Comparison of ENCODE assay signal across 16 mouse cellular contexts in genomic region chr7:137211332-137211731, GRCm38 (mm10).
A peak's percentile ranks its signal among the peaks of the same experiment; 100 is the strongest.
DNase-seq lines count a peak whose midpoint lies in the region; ATAC-seq and TF ChIP-seq lines count a peak whose summit lies in the region.
"Had no signal": no experiment of that assay in that cellular context is flagged by ENCODE, and none has a peak within 500 bp of the region (broad histone marks: within the 10 kb centered on the region; RNA-seq: fewer than 3 reads in every experiment).

No protein-coding gene starts in this region.

- peak; percentile 42 for TF ChIP-seq CTCF in kidney, postnatal 0 days (IDR thresholded peaks at IDR 0.05; ENCODE audit: low read depth)

- H3K9ac ChIP-seq in kidney, postnatal 0 days (ENCODE audit: low read depth, low read length) = no peak overlapping the region
- H3K9ac ChIP-seq in midbrain, embryonic 12.5 days (replicated peaks) = no peak overlapping the region
- no peak overlapping the region for H3K9ac ChIP-seq in midbrain, embryonic 15.5 days
- no peak overlapping the region for H3K9ac ChIP-seq in intestine, embryonic 15.5 days
- H3K9ac ChIP-seq in stomach, embryonic 14.5 days (replicated peaks; ENCODE audit: low read depth, low read length) = no peak overlapping the region
- H3K9ac ChIP-seq in forebrain, embryonic 14.5 days (ENCODE audit: low read length) = no peak overlapping the region
- H3K9ac ChIP-seq: forebrain, embryonic 15.5 days; liver, embryonic 13.5 days had no signal

- H3K27me3 ChIP-seq in kidney, postnatal 0 days (ENCODE audit: insufficient read depth, low read length) = no peaks in the 10 kb centered on the region
- peaks cover 4% of the 10 kb centered on the region; the same call in 1 of the 2 replicates for H3K27me3 ChIP-seq in midbrain, embryonic 12.5 days
- no peaks in the 10 kb centered on the region for H3K27me3 ChIP-seq in midbrain, embryonic 15.5 days (replicated peaks)
- peaks cover 4% of the 10 kb centered on the region for H3K27me3 ChIP-seq in intestine, embryonic 15.5 days (replicated peaks)
- H3K27me3 ChIP-seq in stomach, embryonic 14.5 days (ENCODE audit: control insufficient read depth, insufficient read depth, low read length) = no peaks in the 10 kb centered on the region
- H3K27me3 ChIP-seq in forebrain, embryonic 14.5 days (replicated peaks; ENCODE audit: control insufficient read depth, insufficient read depth, low read length) = peaks cover 39% of the 10 kb centered on the region
- H3K27me3 ChIP-seq: liver, embryonic 13.5 days had no signal

- H3K4me1 ChIP-seq in kidney, postnatal 0 days (replicated peaks; ENCODE audit: insufficient read depth, low read length) = 0 out of 2 replicates have a peak, but pooled peaks cover 5% of the 10 kb centered on the region
- peaks cover 26% of the 10 kb centered on the region for H3K4me1 ChIP-seq in midbrain, embryonic 12.5 days
- H3K4me1 ChIP-seq in midbrain, embryonic 15.5 days = peaks cover 48% of the 10 kb centered on the region
- H3K4me1 ChIP-seq in intestine, embryonic 15.5 days (replicated peaks) = no peaks in the 10 kb centered on the region; the same call in 1 of the 2 replicates
- H3K4me1 ChIP-seq in stomach, embryonic 14.5 days (ENCODE audit: control insufficient read depth, insufficient read depth, low read length) = 0 out of 2 replicates have a peak, but pooled peaks cover 2% of the 10 kb centered on the region
- H3K4me1 ChIP-seq in forebrain, embryonic 14.5 days (ENCODE audit: control insufficient read depth, insufficient read depth, low read length) = peaks cover 8% of the 10 kb centered on the region; the same call in 1 of the 2 replicates
- H3K4me1 ChIP-seq: liver, embryonic 13.5 days had no signal

- no peak for ATAC-seq in kidney, postnatal 0 days (replicated peaks; ENCODE audit: low FRiP score, low read depth)
- no peak for ATAC-seq in midbrain, embryonic 12.5 days (ENCODE audit: low FRiP score, low read depth)
- ATAC-seq in midbrain, embryonic 15.5 days (replicated peaks) = no peak
- ATAC-seq in intestine, embryonic 15.5 days = peak; percentile 71
- ATAC-seq in stomach, embryonic 14.5 days (ENCODE audit: insufficient number of reproducible peaks, insufficient read depth, low FRiP score, low read depth) = peak; percentile 18; the same call in 1 of the 2 replicates
- ATAC-seq in forebrain, embryonic 14.5 days = no peak
- ATAC-seq: forebrain, embryonic 15.5 days had no signal

- H3K27ac ChIP-seq in kidney, postnatal 0 days = no peak overlapping the region
- peak overlapping the region; percentile 5 for H3K27ac ChIP-seq in midbrain, embryonic 12.5 days (replicated peaks)
- H3K27ac ChIP-seq in midbrain, embryonic 15.5 days = no peak overlapping the region
- no peak overlapping the region for H3K27ac ChIP-seq in intestine, embryonic 15.5 days
- H3K27ac ChIP-seq in stomach, embryonic 14.5 days (ENCODE audit: low read length) = no peak overlapping the region
- no peak overlapping the region for H3K27ac ChIP-seq in forebrain, embryonic 14.5 days (ENCODE audit: low read depth, low read length)
- H3K27ac ChIP-seq: forebrain, embryonic 15.5 days; liver, embryonic 13.5 days had no signal

- no peaks in the 10 kb centered on the region for H3K9me3 ChIP-seq in kidney, postnatal 0 days (replicated peaks; ENCODE audit: low read length)
- no peaks in the 10 kb centered on the region for H3K9me3 ChIP-seq in midbrain, embryonic 12.5 days
- no peaks in the 10 kb centered on the region for H3K9me3 ChIP-seq in midbrain, embryonic 15.5 days
- H3K9me3 ChIP-seq in intestine, embryonic 15.5 days = no peaks in the 10 kb centered on the region
- no peaks in the 10 kb centered on the region for H3K9me3 ChIP-seq in stomach, embryonic 14.5 days (ENCODE audit: control insufficient read depth, low read depth, low read length)
- no peaks in the 10 kb centered on the region for H3K9me3 ChIP-seq in forebrain, embryonic 14.5 days (replicated peaks; ENCODE audit: control insufficient read depth, low read length)
- H3K9me3 ChIP-seq: forebrain, embryonic 15.5 days; liver, embryonic 13.5 days had no signal

- no peak overlapping the region for H3K4me2 ChIP-seq in kidney, postnatal 0 days (ENCODE audit: low read length)
- H3K4me2 ChIP-seq in midbrain, embryonic 12.5 days (replicated peaks) = no peak overlapping the region
- no peak overlapping the region for H3K4me2 ChIP-seq in midbrain, embryonic 15.5 days
- H3K4me2 ChIP-seq in intestine, embryonic 15.5 days (replicated peaks) = 0 out of 2 replicates have a peak overlapping the region, but pooled peaks have one; percentile 19
- H3K4me2 ChIP-seq in stomach, embryonic 14.5 days (replicated peaks; ENCODE audit: low read depth, low read length) = no peak overlapping the region
- H3K4me2 ChIP-seq in forebrain, embryonic 14.5 days (ENCODE audit: low read length) = no peak overlapping the region
- H3K4me2 ChIP-seq: forebrain, embryonic 15.5 days; liver, embryonic 13.5 days; midbrain, embryonic 11.5 days had no signal

- H3K36me3 ChIP-seq in kidney, postnatal 0 days (ENCODE audit: insufficient read depth, low read length) = no peaks in the 10 kb centered on the region
- H3K36me3 ChIP-seq in midbrain, embryonic 12.5 days = peaks cover 1% of the 10 kb centered on the region; the same call in 1 of the 2 replicates
- no peaks in the 10 kb centered on the region for H3K36me3 ChIP-seq in midbrain, embryonic 15.5 days (replicated peaks)
- H3K36me3 ChIP-seq in intestine, embryonic 15.5 days = no peaks in the 10 kb centered on the region
- H3K36me3 ChIP-seq in stomach, embryonic 14.5 days (ENCODE audit: control insufficient read depth, insufficient read depth, low read length) = no peaks in the 10 kb centered on the region
- H3K36me3 ChIP-seq in forebrain, embryonic 14.5 days (ENCODE audit: control insufficient read depth, insufficient read depth, low read length) = no peaks in the 10 kb centered on the region
- H3K36me3 ChIP-seq: forebrain, embryonic 15.5 days; liver, embryonic 13.5 days had no signal

- 49% methylated on average over 4 of the region's 4 CpGs for WGBS in kidney, postnatal 0 days
- WGBS in midbrain, embryonic 12.5 days = 76% methylated on average over 4 of the region's 4 CpGs
- WGBS in midbrain, embryonic 15.5 days = 63% methylated on average over 4 of the region's 4 CpGs
- 38% methylated on average over 4 of the region's 4 CpGs for whole genome bisulfite sequencing in intestine, embryonic 15.5 days
- 36% methylated on average over 4 of the region's 4 CpGs for WGBS in stomach, embryonic 14.5 days
- 64% methylated on average over 4 of the region's 4 CpGs for WGBS in forebrain, embryonic 14.5 days

- H3K4me3 ChIP-seq in kidney, postnatal 0 days (replicated peaks; ENCODE audit: low read depth, low read length) = no peak overlapping the region
- no peak overlapping the region for H3K4me3 ChIP-seq in midbrain, embryonic 12.5 days
- H3K4me3 ChIP-seq in midbrain, embryonic 15.5 days = no peak overlapping the region
- H3K4me3 ChIP-seq in intestine, embryonic 15.5 days (replicated peaks) = no peak overlapping the region
- no peak overlapping the region for H3K4me3 ChIP-seq in stomach, embryonic 14.5 days (ENCODE audit: low read depth, low read length)
- no peak overlapping the region for H3K4me3 ChIP-seq in forebrain, embryonic 14.5 days (ENCODE audit: low read depth, low read length)
- H3K4me3 ChIP-seq: forebrain, embryonic 15.5 days; liver, embryonic 13.5 days had no signal

- no peak for DNase-seq in kidney, postnatal 0 days (ENCODE audit: low spot score)
- DNase-seq in kidney, postnatal 4 days = no peak
- no peak for DNase-seq in adipocyte (ENCODE audit: low spot score)
- DNase-seq in forebrain, embryonic 14.5 days (ENCODE audit: low spot score) = no peak
- DNase-seq: cerebellum, postnatal 14 days; heart, postnatal 10 days; liver, embryonic 13.5 days; lung, postnatal 10 days; spleen, adult 18-20 months; thymus, postnatal 36 days had no signal

Comparison
In these comparisons a context has a peak if more than half of its experiments do, and no peak if none do; other contexts are left out.
1. ATAC-seq: peak in intestine, embryonic 15.5 days (single experiment) and stomach, embryonic 14.5 days (single experiment); none in kidney, postnatal 0 days (single experiment), midbrain, embryonic 12.5 days (single experiment), midbrain, embryonic 15.5 days (single experiment) and forebrain, embryonic 14.5 days (single experiment).